Comparison of ENCODE assay signal across 8 mouse cellular contexts in the genomic region with DNA sequence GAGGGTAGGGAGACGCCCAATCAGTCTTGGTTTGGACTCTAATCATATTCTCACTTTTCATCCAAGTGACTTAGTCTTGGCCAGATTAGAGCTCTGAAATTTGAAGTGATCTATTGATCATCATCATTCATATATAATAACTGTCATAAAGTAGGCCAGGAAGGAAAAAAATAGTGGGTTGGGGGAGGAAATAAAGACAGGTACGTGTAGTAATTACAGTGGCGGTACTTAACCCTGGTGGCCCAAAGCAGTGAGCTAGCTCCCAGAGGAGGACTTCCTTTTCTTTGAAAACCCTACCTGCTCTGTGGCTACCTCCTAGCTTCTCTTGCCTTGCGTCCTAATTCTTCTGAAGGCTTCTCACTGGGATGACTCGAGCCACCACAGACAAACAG. TPM values are rescaled to one million over a fixed set of nuclear protein-coding genes. Genes with fewer than 3 reads are reported as not detected.
A peak's percentile ranks its signal among the peaks of the same experiment; 100 is the strongest.
DNase-seq lines count a peak whose midpoint lies in the region; ATAC-seq and TF ChIP-seq lines count a peak whose summit lies in the region.

No protein-coding gene starts in this region.

- no peaks in the 10 kb centered on the region for H3K9me3 ChIP-seq in hindbrain, embryonic 16.5 days (ENCODE audit: control insufficient read depth, low read length)
- H3K9me3 ChIP-seq in midbrain, postnatal 0 days (ENCODE audit: low read length): no peaks in the 10 kb centered on the region

- H3K9ac ChIP-seq in liver, adult 2 months (ENCODE audit: low read depth, low read length): peak overlapping the region; percentile 42
- peak overlapping the region; percentile 82 for H3K9ac ChIP-seq in hindbrain, embryonic 16.5 days (ENCODE audit: low read depth, low read length)
- H3K9ac ChIP-seq in midbrain, postnatal 0 days (replicated peaks; ENCODE audit: low read length, poor library complexity, severe bottlenecking): no peak overlapping the region

- H3K4me3 ChIP-seq in liver, adult 2 months (ENCODE audit: insufficient read depth, low read depth, low read length): peak overlapping the region; percentile 100
- peak overlapping the region; percentile 80 for H3K4me3 ChIP-seq in hindbrain, embryonic 16.5 days (ENCODE audit: low read length)
- H3K4me3 ChIP-seq in midbrain, postnatal 0 days (ENCODE audit: low read depth, low read length): peak overlapping the region; percentile 68

- peak; percentile 27; the same call in 1 of the 2 replicates for ATAC-seq in common myeloid progenitor, adult 5-6 weeks (replicated peaks; ENCODE audit: low read depth, poor library complexity, severe bottlenecking)
- ATAC-seq in hindbrain, embryonic 16.5 days: no peak
- 0 out of 2 replicates have a peak, but pooled peaks have one; percentile 9 for ATAC-seq in midbrain, postnatal 0 days (ENCODE audit: low FRiP score)

- peaks cover 17% of the 10 kb centered on the region for H3K36me3 ChIP-seq in liver, adult 2 months (ENCODE audit: control insufficient read depth, insufficient read depth, low read length)
- H3K36me3 ChIP-seq in hindbrain, embryonic 16.5 days (ENCODE audit: control insufficient read depth, insufficient read depth, low read length): peaks cover 6% of the 10 kb centered on the region
- H3K36me3 ChIP-seq in midbrain, postnatal 0 days (ENCODE audit: insufficient read depth, low read length): peaks cover 4% of the 10 kb centered on the region; the same call in 1 of the 2 replicates

- no peak for DNase-seq in liver, adult 2 months (ENCODE audit: extremely low read depth, low read depth, low spot score)
- no peak for DNase-seq in liver
- no peak for DNase-seq in midbrain, postnatal 0 days (ENCODE audit: low spot score)
- no peak for DNase-seq in adrenal gland, postnatal 10 days
- no peak for DNase-seq in layer of hippocampus, adult 18-20 months (ENCODE audit: low spot score in 2 of 2)
- DNase-seq in thymus, postnatal 36 days: no peak

- peak overlapping the region; percentile 96 for H3K27ac ChIP-seq in liver, adult 2 months (replicated peaks; ENCODE audit: insufficient read depth, low read depth, low read length)
- H3K27ac ChIP-seq in hindbrain, embryonic 16.5 days (ENCODE audit: low read depth, low read length): no peak overlapping the region; the same call in 1 of the 2 replicates
- 0 out of 2 replicates have a peak overlapping the region, but pooled peaks have one; percentile 68 for H3K27ac ChIP-seq in midbrain, postnatal 0 days (ENCODE audit: low read depth, low read length)

- peaks cover 21% of the 10 kb centered on the region for H3K4me1 ChIP-seq in liver, adult 2 months (ENCODE audit: control insufficient read depth, insufficient read depth, low read length)
- peaks cover 11% of the 10 kb centered on the region for H3K4me1 ChIP-seq in hindbrain, embryonic 16.5 days (ENCODE audit: control insufficient read depth, insufficient read depth, low read depth, low read length)
- 0 out of 2 replicates have a peak, but pooled peaks cover 3% of the 10 kb centered on the region for H3K4me1 ChIP-seq in midbrain, postnatal 0 days (ENCODE audit: insufficient read depth, low read length)

- peaks cover 19% of the 10 kb centered on the region; the same call in 1 of the 2 replicates for H3K79me2 ChIP-seq in liver, adult 2 months (ENCODE audit: control insufficient read depth, insufficient read depth, low read length)

- H3K4me2 ChIP-seq in hindbrain, embryonic 16.5 days (ENCODE audit: low read length): peak overlapping the region; percentile 68
- peak overlapping the region; percentile 77 for H3K4me2 ChIP-seq in midbrain, postnatal 0 days (ENCODE audit: low read depth, low read length, poor library complexity, severe bottlenecking)

- TF ChIP-seq CTCF in liver, adult 2 months (IDR thresholded peaks at IDR 0.05; ENCODE audit: low read depth, low read length): no peak
- TF ChIP-seq CTCF in midbrain, postnatal 0 days (IDR thresholded peaks at IDR 0.05): no peak

- H3K27me3 ChIP-seq in liver, adult 2 months (ENCODE audit: control insufficient read depth, insufficient read depth, low read length): no peaks in the 10 kb centered on the region
- no peaks in the 10 kb centered on the region for H3K27me3 ChIP-seq in hindbrain, embryonic 16.5 days (replicated peaks; ENCODE audit: control insufficient read depth, insufficient read depth, low read length)
- no peaks in the 10 kb centered on the region for H3K27me3 ChIP-seq in midbrain, postnatal 0 days (ENCODE audit: insufficient read depth, low read length)

- TF ChIP-seq POLR2A in liver, adult 2 months (IDR thresholded peaks at IDR 0.05; ENCODE audit: extremely low read depth, insufficient read depth, low read length): no peak

- 7% methylated on average over 5 of the region's 5 CpGs for WGBS in liver, adult 2 months
- 9% methylated on average over 5 of the region's 5 CpGs for WGBS in hindbrain, embryonic 16.5 days
- 15% methylated on average over 5 of the region's 5 CpGs for WGBS in midbrain, postnatal 0 days

RNA-seq across cellular contexts. Expression of gene Gng5, which starts 1.2 kb away (rescaled TPM):
- 198 and 243 TPM in 2 replicates for total RNA-seq in liver, adult 2 months (2014; rRNA removed)
- polyA plus RNA-seq in liver, adult 2 months (2012; rRNA removed): 284 and 439 TPM in 2 replicates
- total RNA-seq in common myeloid progenitor, adult 5-6 weeks (2017): 93.1 and 141 TPM in 2 replicates
- 340 and 347 TPM in 2 replicates for polyA plus RNA-seq in hindbrain, embryonic 16.5 days (2015; fragmentation: Nextera tagmentation; extraction: Ambion mirVana)
- 67.5 and 85.1 TPM in 2 replicates for total RNA-seq in midbrain, postnatal 0 days (2014; rRNA removed)
- 244 and 247 TPM in 2 replicates for polyA plus RNA-seq in midbrain, postnatal 0 days (2015; fragmentation: Nextera tagmentation; extraction: Ambion mirVana)
- 100 to 1,000 TPM; 276 to 286 TPM for total RNA-seq in adrenal gland, postnatal 10 days (2021)
- 10 to 100 TPM; 40.1 to 45.0 TPM for total RNA-seq in layer of hippocampus, adult 18-20 months (2021)

RNA-seq across cellular contexts. Expression of gene Spata1, which starts 1.3 kb away (rescaled TPM):
- total RNA-seq in liver, adult 2 months (2014; rRNA removed): 3.0 and 5.1 TPM in 2 replicates
- 0.21 and 0.57 TPM in 2 replicates for polyA plus RNA-seq in liver, adult 2 months (2012; rRNA removed)
- 8.2 and 20.6 TPM in 2 replicates for total RNA-seq in common myeloid progenitor, adult 5-6 weeks (2017)
- 4.5 and 5.5 TPM in 2 replicates for polyA plus RNA-seq in hindbrain, embryonic 16.5 days (2015; fragmentation: Nextera tagmentation; extraction: Ambion mirVana)
- 0.71 and 2.4 TPM in 2 replicates for total RNA-seq in midbrain, postnatal 0 days (2014; rRNA removed)
- polyA plus RNA-seq in midbrain, postnatal 0 days (2015; fragmentation: Nextera tagmentation; extraction: Ambion mirVana): 3.0 and 3.1 TPM in 2 replicates
- 1 to 10 TPM; 2.2 to 4.5 TPM for total RNA-seq in adrenal gland, postnatal 10 days (2021)
- 1 to 10 TPM; 2.1 to 3.2 TPM for total RNA-seq in layer of hippocampus, adult 18-20 months (2021)

RNA-seq across cellular contexts. Expression of gene Rpf1, which starts 20.4 kb away (rescaled TPM):
- 22.0 and 25.0 TPM in 2 replicates for total RNA-seq in liver, adult 2 months (2014; rRNA removed)
- 5.3 and 6.3 TPM in 2 replicates for polyA plus RNA-seq in liver, adult 2 months (2012; rRNA removed)
- total RNA-seq in common myeloid progenitor, adult 5-6 weeks (2017): 110 and 123 TPM in 2 replicates
- 31.5 and 32.5 TPM in 2 replicates for polyA plus RNA-seq in hindbrain, embryonic 16.5 days (2015; fragmentation: Nextera tagmentation; extraction: Ambion mirVana)
- total RNA-seq in midbrain, postnatal 0 days (2014; rRNA removed): 22.0 and 31.7 TPM in 2 replicates
- polyA plus RNA-seq in midbrain, postnatal 0 days (2015; fragmentation: Nextera tagmentation; extraction: Ambion mirVana): 24.7 and 26.2 TPM in 2 replicates
- total RNA-seq in adrenal gland, postnatal 10 days (2021): 10 to 100 TPM; 26.1 to 28.9 TPM
- 10 to 100 TPM; 16.7 to 18.7 TPM for total RNA-seq in layer of hippocampus, adult 18-20 months (2021)

RNA-seq across cellular contexts. Expression of gene Ctbs, which starts 51.2 kb away (rescaled TPM):
- 19.5 and 20.0 TPM in 2 replicates for total RNA-seq in liver, adult 2 months (2014; rRNA removed)
- 2.2 and 2.5 TPM in 2 replicates for polyA plus RNA-seq in liver, adult 2 months (2012; rRNA removed)
- total RNA-seq in common myeloid progenitor, adult 5-6 weeks (2017): 4.8 and 7.0 TPM in 2 replicates
- polyA plus RNA-seq in hindbrain, embryonic 16.5 days (2015; fragmentation: Nextera tagmentation; extraction: Ambion mirVana): 5.0 and 5.7 TPM in 2 replicates
- 6.3 and 6.7 TPM in 2 replicates for total RNA-seq in midbrain, postnatal 0 days (2014; rRNA removed)
- 4.3 and 4.7 TPM in 2 replicates for polyA plus RNA-seq in midbrain, postnatal 0 days (2015; fragmentation: Nextera tagmentation; extraction: Ambion mirVana)
- total RNA-seq in adrenal gland, postnatal 10 days (2021): 10 to 100 TPM in 1 of 2 experiments, 1 to 10 TPM in 1; 8.4 to 11.0 TPM
- 1 to 10 TPM; 5.9 to 7.7 TPM for total RNA-seq in layer of hippocampus, adult 18-20 months (2021)
